Mouse (Mus musculus) olfactory bulb, adult 2 months (tissue): ENCODE measurements around the gene Suv39h2.

Experiments
- CTCF ChIP-seq: fragments of 200-500 bp; IDR thresholded peaks from 2 replicates; pipeline ENCODE4 v1.5.1; 2012; ENCODE audit warnings: low read depth, mild to moderate bottlenecking, low read length, moderate library complexity; ENCODE audit not compliant: insufficient read depth
- POLR2A ChIP-seq: fragments of 200-500 bp; IDR thresholded peaks from 2 replicates; pipeline ENCODE4 v1.6.1; 2012; ENCODE audit warnings: mild to moderate bottlenecking, low read depth, low read length, moderate library complexity; ENCODE audit not compliant: insufficient read depth

- no peak for TF ChIP-seq POLR2A
- TF ChIP-seq CTCF = no peak
Measured at GRCm38 (mm10) chr2:3480239-3480638, 5.4 kb upstream of the Suv39h2 start.
